Mouse (Mus musculus) T-helper 1 cell (primary cell): ENCODE data around the gene Trip6.

Experiments
- in situ Hi-C: fragments of 300-600 bp; cut with MboI, MseI; formaldehyde crosslinking; loops from one replicate; pipeline ENCODE4 v1.15.1; 2025; ENCODE audit warnings: high pct_unique_total_duplicates

Trip6 gene

GRCm38 (mm10) chr5:137277360-137278342 lies 36.6 kb downstream of the Trip6 start:
- in situ Hi-C loops: no loop called here

GRCm38 (mm10) chr5:137268131-137268910 lies 45.9 kb downstream of the Trip6 start:
- in situ Hi-C loops: loop anchor here (5.0 to 10.0 kb wide), 2 partner anchors 76 to 454 kb away; no protein-coding TSS in a partner anchor

GRCm38 (mm10) chr5:137264787-137265186 lies 49.4 kb downstream of the Trip6 start:
- in situ Hi-C loops: loop anchor here (5.0 to 10.0 kb wide), 2 partner anchors 72 to 450 kb away; no protein-coding TSS in a partner anchor

- in situ Hi-C loops: loop anchor here (10.0 kb wide), 1 partner anchor 449 kb away; no protein-coding TSS in a partner anchor
These were observed 50.1 kb downstream of the Trip6 start for GRCm38 (mm10) chr5:137263897-137264720.
